Mouse (Mus musculus) embryonic stem cell, embryonic (primary cell): ENCODE results near the gene Galnt14.

ENCODE experiments used
- CTCF ChIA-PET, 4 experiments: fragments of 300-600 bp in 2 of 4; fragments of 350-600 bp in 2 of 4; sonication (Branson Sonifier 250); formaldehyde crosslinking; loops; one replicate each; lab custom pipeline; 2022; ENCODE audit warnings: inconsistent platforms in 2 of 4; lab: Charles Lee
- POLR2A ChIA-PET, 4 experiments: fragments of 300-600 bp in 2 of 4; fragments of 350-600 bp in 2 of 4; sonication (Branson Sonifier 250); formaldehyde crosslinking; loops; one replicate each; lab custom pipeline; 2022; ENCODE audit warnings: antibody characterized with exemption in 4 of 4, inconsistent platforms in 1 of 4; lab: Charles Lee

Gene Galnt14

GRCm38 (mm10) chr17:73541233-73541570 is 169.1 kb downstream of the Galnt14 start:
- ChIA-PET CTCF (interaction anchor here in 1 of 4 experiments (0.6 kb wide), 1 partner anchor 1665 kb away, joined by 4 read pairs; no protein-coding TSS in a partner anchor), POLR2A (interaction anchor here in 2 of 4 experiments (0.6 to 0.7 kb wide), 2 partner anchors 58 to 1587 kb away, joined by 3 read pairs; no protein-coding TSS in a partner anchor)

DNA sequence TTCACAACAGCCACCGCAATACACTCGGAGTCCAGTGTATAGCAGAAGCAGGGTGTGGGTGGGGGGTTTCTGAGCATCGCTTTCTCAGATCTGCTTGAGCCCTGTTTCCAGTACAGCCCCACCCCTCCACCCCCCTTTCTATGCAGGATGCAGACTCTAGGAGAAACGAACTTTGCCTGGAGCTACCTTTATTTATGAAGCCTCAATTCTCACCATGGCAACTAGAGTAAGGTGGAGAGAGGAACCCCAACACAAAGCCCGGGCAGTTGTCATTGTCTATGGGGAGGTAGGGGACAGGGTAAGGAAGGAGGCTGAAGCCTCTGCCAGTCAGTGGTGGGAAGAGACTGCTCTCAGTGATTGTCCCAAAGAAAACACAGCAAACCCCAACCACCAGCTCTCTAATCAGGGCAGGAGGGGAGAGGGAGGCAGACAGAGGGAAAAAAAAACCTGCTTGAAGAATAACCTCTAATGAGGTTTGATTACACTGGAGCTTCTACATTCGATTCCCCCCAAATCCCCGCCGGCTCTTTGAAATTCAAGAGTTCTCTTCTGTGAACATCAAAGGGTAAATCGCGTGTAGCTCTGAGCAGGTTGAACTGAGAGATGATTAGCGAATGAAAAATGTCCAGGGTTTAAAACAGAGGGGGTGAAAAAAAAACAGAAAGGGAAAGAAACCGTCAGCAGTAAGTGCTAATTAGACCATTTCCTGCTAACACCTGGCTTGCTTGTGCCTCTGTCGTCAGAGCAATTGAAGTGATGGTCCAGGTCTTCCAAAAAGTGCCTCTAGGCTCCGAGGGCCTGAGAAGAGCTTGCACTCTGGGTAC is 169.6 kb downstream of the Galnt14 start:
- ChIA-PET CTCF (no interaction called here), POLR2A (interaction anchor here in 2 of 4 experiments (0.6 to 0.7 kb wide), 2 partner anchors 8 to 59 kb away, joined by 3 to 5 read pairs; no protein-coding TSS in a partner anchor)

DNA sequence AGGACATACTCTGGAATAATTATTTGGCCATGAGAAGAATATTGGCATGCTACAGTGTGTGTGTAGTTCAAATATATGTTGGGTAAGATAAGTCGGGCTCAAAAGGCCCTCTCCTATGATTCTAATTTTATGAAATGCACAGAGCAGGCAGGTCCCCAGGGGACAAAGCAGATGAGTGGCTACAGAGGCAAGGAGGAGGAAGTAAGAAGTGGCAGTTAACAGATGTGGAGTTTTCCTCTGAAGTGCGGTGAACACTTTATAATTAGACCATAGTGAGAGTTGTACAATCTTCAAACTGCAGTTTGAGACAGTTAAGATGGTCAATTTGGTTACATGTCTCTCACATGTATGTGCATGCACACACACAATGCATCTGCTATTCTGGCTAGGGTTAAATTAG is 178.4 kb downstream of the Galnt14 start:
- POLR2A ChIA-PET, result no interaction called here
- CTCF ChIA-PET, result no interaction called here

- CTCF ChIA-PET, result no interaction called here
Measured at GRCm38 (mm10) chr17:73522169-73522568, 188.1 kb downstream of the Galnt14 start.

GRCm38 (mm10) chr17:73519350-73519749 is 190.9 kb downstream of the Galnt14 start:
- ChIA-PET POLR2A (no interaction called here), CTCF (interaction anchor here in 1 of 4 experiments (0.6 kb wide), 1 partner anchor 10 kb away, joined by 5 read pairs; no protein-coding TSS in a partner anchor)

More at GRCm38 (mm10) chr17:73522169-73522568, 188.1 kb downstream of the Galnt14 start:
- POLR2A ChIA-PET, result no interaction called here

GRCm38 (mm10) chr17:73518359-73518758 is 191.9 kb downstream of the Galnt14 start:
- CTCF ChIA-PET, result interaction anchor here in 1 of 4 experiments (0.6 kb wide), 1 partner anchor 11 kb away, joined by 5 read pairs; no protein-coding TSS in a partner anchor
- POLR2A ChIA-PET, result no interaction called here

- CTCF ChIA-PET, result no interaction called here
- POLR2A ChIA-PET, result no interaction called here
Measured at GRCm38 (mm10) chr17:73515506-73515905, 194.7 kb downstream of the Galnt14 start.

GRCm38 (mm10) chr17:73514862-73515261 is 195.4 kb downstream of the Galnt14 start:
- POLR2A ChIA-PET, result no interaction called here

GRCm38 (mm10) chr17:73514258-73514657 is 196.0 kb downstream of the Galnt14 start:
- CTCF ChIA-PET, result no interaction called here

More at GRCm38 (mm10) chr17:73514862-73515261, 195.4 kb downstream of the Galnt14 start:
- CTCF ChIA-PET, result no interaction called here

DNA sequence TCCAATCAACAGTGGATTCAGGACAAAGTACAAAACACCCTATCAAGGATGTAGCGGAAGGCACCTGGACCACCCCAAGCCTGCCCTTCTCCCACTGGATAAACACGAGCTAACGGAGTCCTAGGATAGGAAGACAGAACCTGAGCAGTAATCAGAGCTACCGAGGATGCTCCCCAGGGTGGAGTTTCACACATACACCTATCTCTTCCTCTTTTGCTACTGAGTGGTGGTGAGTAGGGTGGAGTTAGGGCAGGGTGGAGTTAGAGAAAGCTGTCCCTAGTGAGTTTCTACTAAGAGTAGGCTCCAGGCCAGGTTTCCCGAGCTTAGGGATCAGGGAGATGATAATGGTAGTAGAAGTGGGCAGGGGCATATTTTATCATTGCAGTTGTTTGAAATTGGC is 197.4 kb downstream of the Galnt14 start:
- CTCF ChIA-PET, result interaction anchor here in 1 of 4 experiments (0.6 kb wide), 1 partner anchor 622 kb away, joined by 4 read pairs; no protein-coding TSS in a partner anchor
- POLR2A ChIA-PET, result no interaction called here

More at GRCm38 (mm10) chr17:73514258-73514657, 196.0 kb downstream of the Galnt14 start:
- POLR2A ChIA-PET, result no interaction called here

DNA sequence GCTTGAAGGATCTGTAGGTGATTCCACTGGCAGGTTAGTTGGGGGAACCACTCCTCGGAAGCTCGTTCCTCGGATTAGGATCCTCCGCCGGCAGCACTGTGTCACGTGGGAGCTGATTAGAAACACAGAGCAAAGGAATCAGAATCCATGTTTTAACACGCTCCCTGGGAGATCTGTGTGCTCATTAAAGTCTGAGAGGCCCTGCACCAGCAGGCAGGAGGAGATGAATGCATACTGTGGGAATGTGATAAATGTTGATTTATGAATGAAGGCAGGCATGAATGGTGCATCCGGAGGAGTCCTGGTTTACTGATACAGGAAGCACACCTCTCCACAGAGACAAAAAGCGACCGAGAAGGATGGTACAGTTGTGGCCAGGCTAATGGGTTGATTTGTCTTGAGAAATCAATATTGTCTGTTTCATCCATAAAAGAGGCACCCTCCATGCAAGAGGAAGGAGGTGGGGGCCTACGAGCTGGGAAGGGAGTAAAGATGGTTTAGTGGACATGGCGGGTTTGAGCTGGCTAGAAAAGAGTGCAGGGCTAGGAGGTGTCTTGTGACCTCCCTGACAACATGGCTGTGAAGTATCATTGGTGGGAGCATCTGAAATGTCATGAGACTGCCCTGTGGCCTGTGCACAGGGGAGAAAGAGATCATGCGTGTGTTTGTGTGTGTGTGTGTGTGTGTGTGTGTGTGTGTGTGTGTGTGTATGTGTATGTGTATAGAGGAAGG is 202.3 kb downstream of the Galnt14 start:
- CTCF ChIA-PET, result no interaction called here
- POLR2A ChIA-PET, result no interaction called here

DNA sequence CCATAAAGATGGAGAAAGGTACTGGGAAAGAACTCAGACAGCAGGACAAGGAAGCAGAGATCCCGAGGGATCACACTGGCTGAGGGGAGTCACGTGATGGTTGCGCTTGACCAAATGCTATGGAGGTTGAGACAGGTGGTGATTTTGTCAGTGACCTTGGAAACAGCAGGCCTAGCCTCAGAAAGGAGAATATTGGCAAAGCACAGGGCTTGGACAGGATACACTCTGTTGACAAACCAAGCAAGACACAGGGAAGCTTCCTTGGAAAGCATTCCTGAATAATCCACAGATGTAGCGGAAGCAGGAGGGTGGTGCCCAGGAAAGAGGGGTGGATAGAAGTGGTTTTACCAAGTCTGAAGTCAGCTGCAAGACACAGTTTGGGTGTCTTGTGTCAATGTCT is 206.1 kb downstream of the Galnt14 start:
- ChIA-PET POLR2A (no interaction called here), CTCF (no interaction called here)

DNA sequence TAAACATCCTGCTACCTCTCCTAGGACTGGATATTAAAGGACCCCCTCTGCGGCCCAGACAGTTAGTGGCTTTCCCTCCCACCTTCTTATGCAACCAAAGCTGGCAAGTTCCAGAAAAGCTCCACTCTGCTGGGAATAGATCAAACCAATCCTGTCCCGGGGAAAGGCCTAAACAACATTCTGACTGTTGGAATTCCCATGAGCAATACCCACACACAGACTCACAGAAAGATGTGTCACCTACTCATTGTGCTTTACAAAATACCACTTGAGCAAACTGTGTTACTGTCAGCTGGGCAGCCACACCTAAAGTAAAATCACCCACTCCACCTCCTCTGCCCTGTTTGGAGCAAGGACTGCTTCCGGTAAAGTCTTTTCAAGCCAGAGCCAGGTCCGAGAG is 207.6 kb downstream of the Galnt14 start:
- ChIA-PET POLR2A (no interaction called here), CTCF (no interaction called here)

DNA sequence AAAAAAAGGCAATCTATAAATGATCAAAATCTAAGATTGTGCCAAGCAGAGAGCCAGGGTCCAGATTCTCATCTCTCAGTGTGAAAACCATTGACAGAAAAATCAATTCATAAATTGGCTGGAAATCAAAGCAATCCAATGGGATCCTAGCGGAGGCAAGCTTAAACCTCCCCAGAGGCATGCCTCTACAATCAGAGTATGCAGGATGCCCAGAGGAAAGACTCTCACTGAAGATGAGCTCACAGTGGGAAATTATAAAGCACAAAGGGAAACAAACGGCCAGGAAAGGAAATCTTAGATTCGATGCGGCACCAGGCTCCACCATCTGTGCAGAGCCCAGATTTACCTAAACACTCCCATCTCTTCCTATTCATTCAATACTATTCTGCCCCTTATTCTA is 220.7 kb downstream of the Galnt14 start:
- ChIA-PET POLR2A (no interaction called here), CTCF (no interaction called here)

- POLR2A ChIA-PET, result no interaction called here
Measured at GRCm38 (mm10) chr17:73487792-73488191, 222.5 kb downstream of the Galnt14 start.

GRCm38 (mm10) chr17:73487380-73487779 is 222.9 kb downstream of the Galnt14 start:
- ChIA-PET POLR2A (no interaction called here), CTCF (interaction anchor here in 1 of 4 experiments (0.6 kb wide), 1 partner anchor 1885 kb away, joined by 4 read pairs; no protein-coding TSS in a partner anchor)

More at GRCm38 (mm10) chr17:73487792-73488191, 222.5 kb downstream of the Galnt14 start:
- CTCF ChIA-PET, result interaction anchor here in 1 of 4 experiments (0.6 kb wide), 1 partner anchor 1885 kb away, joined by 4 read pairs; no protein-coding TSS in a partner anchor

- ChIA-PET POLR2A (interaction anchor here in 1 of 4 experiments (0.6 kb wide), 1 partner anchor 209 kb away, joined by 7 read pairs; no protein-coding TSS in a partner anchor), CTCF (no interaction called here)
Measured at GRCm38 (mm10) chr17:73477096-73478076, 232.9 kb downstream of the Galnt14 start.

GRCm38 (mm10) chr17:73474371-73474770 is 235.9 kb downstream of the Galnt14 start:
- CTCF ChIA-PET, result no interaction called here

More at GRCm38 (mm10) chr17:73474371-73474770, 235.9 kb downstream of the Galnt14 start:
- POLR2A ChIA-PET, result no interaction called here
